Mouse (Mus musculus): ENCODE measurements around the gene Ctse.
A peak's percentile ranks its signal among the peaks of the same experiment; 100 is the strongest.

Gene Ctse

DNA sequence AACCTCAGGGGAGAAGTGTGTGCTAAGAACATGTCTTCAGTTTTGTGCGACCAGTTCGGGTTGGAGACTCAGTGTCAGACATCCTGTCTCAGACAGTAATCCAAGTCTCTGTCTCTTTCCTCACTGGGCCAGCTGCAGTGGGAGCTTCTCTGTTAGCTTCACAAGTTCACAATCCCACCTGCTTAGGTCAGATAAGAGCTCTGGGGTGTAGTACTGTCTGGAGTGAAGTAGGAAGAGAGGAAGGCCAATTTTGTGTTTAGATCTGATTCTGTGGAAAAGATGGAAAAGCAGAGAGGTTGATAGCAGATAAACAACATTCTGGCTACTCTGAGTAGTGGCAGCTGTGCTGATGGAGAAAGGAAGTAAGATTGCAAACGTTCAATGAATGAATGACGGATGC is 61.5 kb downstream of the Ctse start:
- no peak for DNase-seq (ENCODE audit: low read depth, low spot score)

DNA sequence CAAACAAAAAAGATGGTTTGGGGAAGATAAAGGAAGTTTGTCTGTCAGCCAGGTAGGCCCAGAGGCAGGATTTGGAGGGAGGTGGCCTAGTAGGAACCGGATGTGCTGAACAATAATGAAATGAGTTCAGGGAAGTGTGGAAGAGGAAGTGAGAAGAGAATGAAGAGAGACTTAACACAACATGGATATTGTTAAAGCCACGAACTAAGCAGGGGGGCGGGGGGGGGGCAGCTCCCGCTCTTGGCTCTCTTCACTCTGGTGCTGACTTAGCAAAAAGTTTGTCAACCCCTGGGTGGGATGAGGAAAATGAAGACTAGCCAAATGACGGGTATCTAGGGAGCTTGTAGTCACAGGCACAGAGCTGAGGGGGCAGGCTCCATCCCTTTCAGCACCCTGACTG is 62.3 kb downstream of the Ctse start:
- DNase-seq (ENCODE audit: low read depth, low spot score): no peak

DNA sequence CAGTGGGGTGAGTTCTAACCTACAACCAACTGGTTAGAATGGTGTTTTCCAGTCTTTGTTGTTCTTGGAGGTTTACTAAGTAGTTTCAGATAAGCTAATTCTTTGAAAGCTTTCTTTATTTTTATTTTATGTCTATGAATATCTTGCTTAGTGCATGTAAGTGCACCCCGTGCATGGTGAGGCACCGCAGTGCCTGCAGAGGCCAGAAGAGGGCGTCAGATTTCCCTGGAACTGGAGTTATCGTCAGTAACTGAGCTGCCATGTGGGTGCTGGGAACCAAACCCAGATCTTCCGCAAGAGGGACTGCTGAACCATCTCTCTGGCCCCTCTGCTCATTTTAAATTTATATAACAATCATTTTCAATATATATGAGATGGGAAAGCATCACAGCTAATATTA is 63.3 kb downstream of the Ctse start:
- no peak for DNase-seq (ENCODE audit: low read depth, low spot score)

DNA sequence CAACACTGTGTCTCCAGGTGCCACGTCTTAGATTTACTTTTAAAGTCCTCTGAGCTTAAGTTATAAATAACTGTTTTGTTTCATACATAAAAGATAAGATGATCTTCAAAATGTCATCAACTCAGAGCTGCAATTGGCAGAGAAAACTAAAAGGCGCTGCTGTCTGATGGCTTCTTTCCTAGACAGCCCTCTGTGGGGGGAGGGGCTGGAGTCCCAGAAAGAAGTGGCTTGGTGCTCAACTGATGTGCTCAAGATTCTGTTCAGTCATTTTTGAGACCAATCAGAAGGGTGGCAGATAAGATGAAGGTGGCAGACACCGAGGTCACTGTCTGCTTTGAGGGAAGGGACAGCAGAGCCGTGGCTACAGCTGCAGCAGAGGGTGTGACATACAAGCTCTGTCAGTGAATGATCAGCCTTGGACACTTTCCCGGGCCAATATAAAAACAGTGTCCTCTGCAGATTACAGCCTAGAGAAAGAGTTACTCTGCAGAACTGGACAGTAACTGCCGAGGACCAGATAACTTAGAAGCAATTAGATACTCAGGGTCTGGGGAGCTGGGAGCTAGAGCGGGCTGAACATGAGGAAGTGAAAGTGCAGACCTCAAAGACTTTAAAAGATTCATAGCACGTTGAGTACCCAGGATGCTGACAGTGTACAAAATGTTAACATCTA is 64.1 kb downstream of the Ctse start:
- DNase-seq (ENCODE audit: low read depth, low spot score): no peak

DNA sequence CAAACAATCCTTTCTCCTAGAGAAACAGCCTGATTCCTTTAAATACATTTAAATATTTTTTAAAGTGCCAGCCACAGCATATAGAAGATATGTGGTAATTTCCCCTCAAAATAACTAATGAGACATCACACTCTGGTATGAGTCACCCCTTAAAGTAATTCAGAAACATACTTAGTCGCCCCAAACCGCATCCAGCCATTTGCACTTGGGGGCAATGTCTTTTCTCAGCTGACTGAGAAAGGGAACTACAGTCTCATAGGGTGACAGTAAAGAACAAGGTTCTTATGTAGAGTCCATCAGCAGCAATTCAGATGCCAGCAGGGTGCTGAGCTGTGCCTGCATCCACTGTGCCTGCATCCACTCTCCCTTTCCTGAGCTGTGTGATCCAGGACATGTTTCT is 65.4 kb downstream of the Ctse start:
- no peak for DNase-seq (ENCODE audit: low read depth, low spot score)

DNA sequence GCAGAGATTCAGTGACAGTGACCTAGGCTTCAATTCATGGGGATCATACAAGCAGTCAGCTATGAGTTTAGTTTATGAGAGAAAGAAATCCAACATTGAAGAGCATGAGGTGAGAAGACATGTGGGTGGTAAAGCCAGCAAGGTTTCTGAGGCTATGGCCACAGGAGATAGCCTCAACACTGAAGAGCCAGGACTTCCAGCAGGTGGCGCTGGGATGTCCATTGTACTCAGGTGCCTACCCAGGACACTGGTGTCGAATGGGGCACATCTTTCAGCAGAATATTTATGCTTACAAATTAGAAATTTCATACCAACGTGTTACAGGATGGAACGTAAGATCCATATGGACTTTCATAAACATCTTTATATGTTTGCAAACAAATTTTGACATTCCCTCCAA is 70.2 kb downstream of the Ctse start:
- DNase-seq (ENCODE audit: low read depth, low spot score): peak; percentile 70

DNA sequence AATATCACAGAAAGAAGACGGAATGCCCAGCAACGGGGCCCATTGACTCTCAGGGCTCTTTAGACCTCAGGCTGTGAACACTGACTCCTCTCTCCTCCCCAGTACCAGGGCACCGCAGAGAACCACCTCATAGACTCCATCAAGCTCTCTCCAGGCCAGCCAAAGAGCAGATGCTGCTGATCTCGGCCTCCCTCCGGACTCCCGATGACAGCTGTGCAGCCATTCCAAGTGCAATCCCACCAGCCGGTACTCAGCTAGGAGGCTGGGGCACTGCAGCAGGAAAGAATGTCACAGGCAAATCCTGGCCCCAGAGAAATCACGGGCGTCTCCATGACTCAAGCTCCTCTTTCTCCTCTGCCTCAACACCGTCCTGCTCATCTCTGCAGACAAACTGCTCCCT is 73.4 kb downstream of the Ctse start:
- DNase-seq (ENCODE audit: low read depth, low spot score): no peak

DNA sequence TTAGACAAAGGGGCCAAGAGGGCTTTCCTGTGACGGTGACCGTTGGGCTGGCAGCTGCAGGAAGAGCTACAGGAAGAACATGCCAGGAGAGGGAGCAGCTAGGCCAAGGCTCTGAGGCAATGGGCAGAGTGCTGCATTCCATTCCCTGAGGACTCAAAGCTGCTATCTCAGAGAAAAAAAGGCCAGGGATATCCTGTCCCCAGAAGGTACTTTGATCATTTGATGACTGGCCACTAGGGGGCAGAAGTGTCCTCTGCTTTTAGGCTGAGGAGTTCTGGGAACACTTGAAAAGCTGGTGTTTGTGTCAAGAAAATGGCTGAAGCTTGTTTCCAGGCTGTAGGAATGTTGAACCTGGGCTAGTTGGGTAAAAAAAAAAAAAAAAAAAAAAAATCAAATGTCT is 74.3 kb downstream of the Ctse start:
- DNase-seq (ENCODE audit: low read depth, low spot score): peak; percentile 92

DNA sequence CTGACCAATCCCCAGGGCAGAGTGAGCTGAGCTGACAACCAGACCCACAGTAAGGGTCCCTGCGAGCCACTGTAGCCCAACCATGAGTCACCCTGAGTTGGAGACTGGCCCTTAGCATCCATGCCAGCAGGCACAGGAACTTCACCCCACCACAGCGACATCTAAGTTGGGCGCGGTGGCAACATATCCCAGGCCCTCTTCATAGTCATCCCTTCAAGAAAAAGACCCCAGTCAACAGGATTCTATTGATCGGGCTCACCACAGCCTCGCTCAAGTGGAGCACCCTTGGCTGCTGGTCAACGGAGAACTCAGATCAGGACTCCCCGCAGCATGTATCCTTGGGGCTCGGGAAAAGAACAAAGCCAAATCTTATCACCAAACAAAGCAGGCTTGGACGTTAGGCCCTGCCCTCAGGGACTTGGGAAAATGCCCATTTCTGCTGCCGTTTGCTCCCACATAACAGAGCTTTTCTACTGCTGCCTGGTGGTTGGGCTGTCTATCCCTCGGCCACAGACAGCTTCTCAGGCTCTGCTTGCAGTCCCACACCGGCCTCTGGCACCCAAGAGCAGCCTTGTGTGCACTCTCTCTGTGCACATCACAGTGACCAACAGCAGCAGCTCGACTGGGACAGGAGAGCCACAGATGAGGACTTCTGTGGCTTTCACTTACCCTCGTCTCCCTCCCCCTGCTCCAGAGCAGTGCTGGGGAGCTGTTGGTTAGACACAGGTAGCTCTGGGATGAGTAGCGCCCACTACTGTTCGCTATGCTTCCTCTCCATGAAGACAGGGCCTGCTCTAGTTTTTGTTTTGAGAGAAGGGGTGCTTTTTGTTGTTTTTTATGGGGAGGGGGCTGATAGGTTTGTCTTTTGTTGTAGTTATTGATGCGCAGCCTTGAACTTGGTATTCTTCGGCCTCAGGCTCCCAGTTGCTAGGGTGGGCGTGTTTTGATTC is 76.6 kb downstream of the Ctse start:
- DNase-seq (ENCODE audit: low read depth, low spot score): peak; percentile 62

DNA sequence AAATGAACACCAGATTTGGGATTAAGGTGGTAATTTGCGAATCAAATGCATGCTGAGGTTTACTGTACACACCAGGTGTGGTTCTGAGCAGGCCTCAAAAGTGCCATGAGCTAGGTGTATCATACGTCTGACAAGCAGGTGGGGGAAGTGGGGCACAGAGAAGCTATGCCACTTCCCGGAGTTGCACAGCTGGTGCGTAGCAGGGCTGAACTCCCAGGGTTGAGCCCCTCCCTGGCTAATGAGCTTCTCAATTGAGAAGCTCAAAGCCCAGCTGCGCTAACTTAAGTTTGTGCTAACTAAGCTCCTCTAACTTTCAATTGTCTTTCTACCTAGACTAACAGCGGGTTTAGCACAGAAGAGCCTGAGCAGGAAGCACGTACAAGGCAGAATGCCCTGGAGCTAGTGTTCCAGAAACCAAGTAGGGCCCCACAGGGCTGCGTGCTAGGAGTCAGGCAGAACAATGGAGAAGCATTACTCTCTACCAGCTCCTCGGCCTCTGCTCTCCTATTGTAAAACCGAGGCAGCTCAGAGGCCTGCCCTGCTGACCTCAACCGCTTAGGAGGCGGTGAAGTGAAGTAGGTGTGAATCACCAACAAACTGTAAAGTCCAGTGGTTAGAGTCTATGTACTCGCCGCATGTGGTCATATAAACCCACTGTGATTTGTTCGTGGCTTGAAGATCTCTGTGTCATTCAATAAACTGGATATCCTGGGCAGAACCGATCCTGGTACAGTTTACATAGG is 81.0 kb downstream of the Ctse start:
- no peak for DNase-seq (ENCODE audit: low read depth, low spot score)

DNA sequence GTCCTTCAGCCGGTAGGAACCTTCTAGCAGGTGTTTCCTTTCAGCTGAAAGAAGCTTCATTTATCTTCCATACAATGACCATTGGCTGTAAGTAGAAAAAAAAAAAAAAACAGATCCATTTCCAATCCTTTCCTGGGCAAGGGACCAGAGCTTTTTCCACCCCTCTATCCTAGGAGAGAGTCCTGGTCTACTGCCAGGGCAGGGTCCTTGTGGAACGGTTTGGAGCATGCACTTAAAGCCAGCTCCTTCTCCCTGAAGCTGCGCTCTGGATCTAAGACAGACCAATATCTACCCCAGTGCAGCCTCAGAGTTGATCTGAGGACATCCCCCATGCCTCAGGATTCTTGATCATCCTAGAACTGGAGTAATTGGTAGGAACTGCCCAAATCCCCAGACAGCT is 83.9 kb downstream of the Ctse start:
- no peak for DNase-seq (ENCODE audit: low read depth, low spot score)

DNA sequence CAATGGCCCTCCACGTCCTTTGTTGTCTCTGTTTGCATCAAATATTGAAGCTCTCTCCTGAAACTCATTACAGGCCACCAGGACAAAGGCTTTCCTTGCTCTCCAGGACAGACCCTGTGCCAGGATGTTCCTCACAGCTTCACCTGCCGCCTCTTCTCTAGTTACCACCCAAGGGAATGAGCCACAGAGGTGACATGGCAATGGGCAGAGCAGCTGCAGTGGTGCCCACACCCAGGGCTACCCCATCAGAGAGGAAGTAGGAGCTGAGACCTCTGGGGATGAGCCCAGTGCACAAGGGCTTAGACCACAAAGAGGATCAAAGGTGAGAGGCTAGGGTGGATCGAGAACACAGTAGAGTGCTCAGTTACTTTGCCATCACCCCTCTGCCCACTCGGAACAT is 85.4 kb downstream of the Ctse start:
- DNase-seq (ENCODE audit: low read depth, low spot score): no peak
